Mouse (Mus musculus): ENCODE measurements around the gene Gm49776. TPM values are rescaled to one million over a fixed set of nuclear protein-coding genes. Genes with fewer than 3 reads are reported as not detected.
"Not testable (repeated sequence)": the region's sequence is repeated elsewhere in the genome, so short reads cannot be mapped to it uniquely, and the experiment has no call there.

Gm49776 gene
- 3.5 TPM in 1 of 2 replicates, not detected in the other for polyA plus RNA-seq (2015; fragmentation: Nextera tagmentation; extraction: Ambion mirVana)

DNA sequence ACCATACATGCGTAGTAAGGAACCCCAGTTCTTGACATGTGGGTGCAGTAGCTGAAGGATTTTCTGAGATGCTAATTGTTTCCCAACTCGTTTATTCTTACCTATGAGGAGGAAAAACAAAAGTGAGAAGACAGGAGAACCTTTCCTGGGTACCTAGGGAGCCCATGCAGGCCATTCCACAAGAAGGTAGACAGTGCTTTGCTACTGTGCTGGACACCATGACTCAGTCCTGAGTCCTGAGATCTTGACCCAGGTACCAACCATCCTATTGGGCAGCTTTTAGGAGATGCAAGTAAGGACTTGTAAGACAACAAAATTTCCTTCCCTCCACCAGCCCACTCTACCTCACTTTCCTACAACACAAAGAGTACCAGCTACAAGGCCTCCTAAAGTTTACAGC is at the start of gene Gm49776:
Gene Gm49776 (minus strand): TSS at position 101 of the 400 bp plus-strand sequence.
- 90% methylated on average over 2 of the region's 2 CpGs for WGBS
- Histone ChIP-seq H3K27me3 (no peaks in the 10 kb centered on the region), H3K9me3 (no peaks in the 10 kb centered on the region), H3K36me3 (peaks cover 94% of the 10 kb centered on the region), H3K4me1 (no peaks in the 10 kb centered on the region), H3K4me3 (no peak within 1 kb of the TSS), H3K4me2 (replicated peaks) (no peak within 1 kb of the TSS), H3K9ac (no peak within 1 kb of the TSS), H3K27ac (no peak within 1 kb of the TSS)
- ATAC-seq (ENCODE audit: low FRiP score, low read depth), result no peak

DNA sequence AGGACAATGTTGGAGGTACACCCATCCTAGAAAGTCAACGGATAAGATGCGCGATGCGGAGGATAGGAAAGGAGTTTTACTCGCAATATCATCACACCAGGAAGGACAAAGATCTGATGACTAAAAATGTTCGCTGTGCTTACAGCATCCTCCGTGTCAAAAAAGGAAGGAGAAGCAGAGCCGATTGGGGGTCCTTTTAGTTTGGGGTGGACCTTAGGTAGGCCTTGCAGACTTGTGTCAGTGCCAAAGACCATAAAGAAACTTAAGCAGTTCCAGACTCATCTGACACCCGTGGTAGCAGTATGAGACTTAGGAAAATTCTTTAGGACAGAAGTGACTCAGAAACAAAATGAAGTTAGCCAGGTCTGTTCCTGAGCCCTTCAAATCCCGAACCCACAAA is 31.5 kb upstream of the Gm49776 start:
- peaks cover 29% of the 10 kb centered on the region for H3K4me1 ChIP-seq
- 0 out of 2 replicates have a peak, but pooled peaks have one; percentile 1 for ATAC-seq (ENCODE audit: low FRiP score, low read depth)

GRCm38 (mm10) chr16:18289067-18289588 is 31.0 kb upstream of the Gm49776 start, which contains the start of gene Dgcr8:
Gene Dgcr8 (minus strand): TSS chr16:18289246.
- H3K36me3 ChIP-seq, result peaks cover 15% of the 10 kb centered on the region
- no peaks in the 10 kb centered on the region for H3K27me3 ChIP-seq
- peaks cover 29% of the 10 kb centered on the region for H3K4me1 ChIP-seq
- peak; percentile 99 for ATAC-seq (ENCODE audit: low FRiP score, low read depth)
- peak within 1 kb of the TSS; percentile 96 for H3K4me3 ChIP-seq
- H3K9ac ChIP-seq, result peak within 1 kb of the TSS; percentile 99
- under 1% methylated on average over 55 of the region's 71 CpGs for WGBS
- H3K27ac ChIP-seq, result peak within 1 kb of the TSS; percentile 89
- no peaks in the 10 kb centered on the region for H3K9me3 ChIP-seq
- H3K4me2 ChIP-seq (replicated peaks), result peak within 1 kb of the TSS; percentile 96

More for the DNA sequence above, 31.5 kb upstream of the Gm49776 start:
- 1% methylated on average over 10 of the region's 10 CpGs for WGBS
- H3K9ac ChIP-seq, result peak overlapping the region; percentile 51
- peaks cover 10% of the 10 kb centered on the region for H3K36me3 ChIP-seq
- H3K27ac ChIP-seq, result peak overlapping the region; percentile 67; the same call in 1 of the 2 replicates
- peak overlapping the region; percentile 96 for H3K4me3 ChIP-seq
- H3K4me2 ChIP-seq (replicated peaks), result peak overlapping the region; percentile 96
- H3K27me3 ChIP-seq, H3K9me3 ChIP-seq: not testable (repeated sequence)

- 0% methylated on average over 21 of the region's 31 CpGs for WGBS
- ATAC-seq (ENCODE audit: low FRiP score, low read depth), result peak; percentile 87
- no peaks in the 10 kb centered on the region for H3K9me3 ChIP-seq
- H3K9ac ChIP-seq, result peak overlapping the region; percentile 99
- peaks cover 29% of the 10 kb centered on the region for H3K4me1 ChIP-seq
- no peaks in the 10 kb centered on the region for H3K27me3 ChIP-seq
- peak overlapping the region; percentile 89 for H3K27ac ChIP-seq
- H3K4me2 ChIP-seq (replicated peaks), result peak overlapping the region; percentile 96
- peak overlapping the region; percentile 96 for H3K4me3 ChIP-seq
- peaks cover 20% of the 10 kb centered on the region for H3K36me3 ChIP-seq
These were observed 30.5 kb upstream of the Gm49776 start for GRCm38 (mm10) chr16:18288581-18289061.

GRCm38 (mm10) chr16:18288166-18288565 is 30.0 kb upstream of the Gm49776 start:
- H3K4me2 ChIP-seq (replicated peaks), result peak overlapping the region; percentile 96
- H3K36me3 ChIP-seq, result peaks cover 24% of the 10 kb centered on the region
- peak overlapping the region; percentile 96 for H3K4me3 ChIP-seq
- peaks cover 29% of the 10 kb centered on the region for H3K4me1 ChIP-seq
- WGBS, result 3% methylated on average over 4 of the region's 4 CpGs
- peak overlapping the region; percentile 89; the same call in 1 of the 2 replicates for H3K27ac ChIP-seq
- H3K9me3 ChIP-seq, result no peaks in the 10 kb centered on the region
- H3K27me3 ChIP-seq, result no peaks in the 10 kb centered on the region
- H3K9ac ChIP-seq, result peak overlapping the region; percentile 99
- ATAC-seq (ENCODE audit: low FRiP score, low read depth), result no peak

DNA sequence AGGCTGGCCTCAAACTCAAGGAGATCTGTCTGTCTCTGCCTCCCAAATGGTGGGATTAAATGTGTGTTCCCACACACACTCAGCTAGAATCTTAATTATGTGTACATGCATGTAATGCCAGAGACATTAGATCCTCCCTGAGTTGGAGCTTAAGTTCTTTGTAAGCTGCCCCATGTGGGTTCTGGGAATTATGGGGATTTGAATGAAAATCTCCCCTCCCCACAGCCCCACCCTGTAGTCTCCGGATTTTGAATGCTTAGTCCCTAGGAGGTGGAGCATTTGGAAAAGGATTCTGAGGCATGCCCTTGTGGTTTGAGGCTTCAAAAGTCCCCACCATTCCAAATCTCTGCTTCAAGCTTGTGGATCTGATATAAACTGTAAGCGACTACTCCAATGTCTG is 17.0 kb upstream of the Gm49776 start:
- H3K36me3 ChIP-seq, result peaks cover 93% of the 10 kb centered on the region
- no peaks in the 10 kb centered on the region for H3K4me1 ChIP-seq
- no peaks in the 10 kb centered on the region for H3K27me3 ChIP-seq
- H3K27ac ChIP-seq, result no peak overlapping the region
- no peak overlapping the region for H3K9ac ChIP-seq
- 80% methylated on average over 2 of the region's 2 CpGs for WGBS
- no peaks in the 10 kb centered on the region for H3K9me3 ChIP-seq
- no peak overlapping the region for H3K4me3 ChIP-seq
- no peak for ATAC-seq (ENCODE audit: low FRiP score, low read depth)
- no peak overlapping the region for H3K4me2 ChIP-seq (replicated peaks)

DNA sequence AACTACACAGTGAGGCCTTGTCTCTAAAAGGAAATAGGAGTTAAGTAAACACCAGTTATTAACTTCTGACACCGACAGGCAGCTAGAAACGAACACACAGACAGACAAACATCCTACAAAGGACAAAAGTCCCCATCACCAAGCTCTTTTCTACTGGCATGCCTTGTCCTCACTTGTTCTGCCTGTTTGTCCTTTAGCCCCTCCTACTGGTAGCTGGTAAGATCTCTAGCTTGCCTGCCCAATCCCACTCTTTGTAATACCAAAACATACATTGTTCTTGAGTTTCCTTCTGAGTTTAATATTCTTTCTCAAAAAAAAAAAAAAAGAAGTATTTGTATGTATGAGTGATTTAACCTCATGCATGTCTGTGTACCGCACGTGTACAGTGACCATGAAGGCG is 10.1 kb upstream of the Gm49776 start:
- no peak for ATAC-seq (ENCODE audit: low FRiP score, low read depth)

GRCm38 (mm10) chr16:18265024-18265423 is 6.9 kb upstream of the Gm49776 start:
- peaks cover 89% of the 10 kb centered on the region for H3K36me3 ChIP-seq
- H3K27me3 ChIP-seq, result no peaks in the 10 kb centered on the region
- ATAC-seq (ENCODE audit: low FRiP score, low read depth), result no peak
- no peak overlapping the region for H3K9ac ChIP-seq
- no peak overlapping the region for H3K4me3 ChIP-seq
- H3K27ac ChIP-seq, result no peak overlapping the region
- H3K4me2 ChIP-seq (replicated peaks), result no peak overlapping the region
- no peaks in the 10 kb centered on the region for H3K9me3 ChIP-seq
- H3K4me1 ChIP-seq, result no peaks in the 10 kb centered on the region
- WGBS, result 83% methylated on average over 2 of the region's 2 CpGs

More for the DNA sequence above, 10.1 kb upstream of the Gm49776 start:
- Histone ChIP-seq H3K36me3 (peaks cover 93% of the 10 kb centered on the region), H3K9ac (no peak overlapping the region), H3K4me1 (no peaks in the 10 kb centered on the region), H3K4me2 (replicated peaks) (no peak overlapping the region), H3K27me3 (no peaks in the 10 kb centered on the region), H3K27ac (no peak overlapping the region), H3K4me3 (no peak overlapping the region), H3K9me3 (no peaks in the 10 kb centered on the region)
- 94% methylated on average over 5 of the region's 5 CpGs for WGBS

DNA sequence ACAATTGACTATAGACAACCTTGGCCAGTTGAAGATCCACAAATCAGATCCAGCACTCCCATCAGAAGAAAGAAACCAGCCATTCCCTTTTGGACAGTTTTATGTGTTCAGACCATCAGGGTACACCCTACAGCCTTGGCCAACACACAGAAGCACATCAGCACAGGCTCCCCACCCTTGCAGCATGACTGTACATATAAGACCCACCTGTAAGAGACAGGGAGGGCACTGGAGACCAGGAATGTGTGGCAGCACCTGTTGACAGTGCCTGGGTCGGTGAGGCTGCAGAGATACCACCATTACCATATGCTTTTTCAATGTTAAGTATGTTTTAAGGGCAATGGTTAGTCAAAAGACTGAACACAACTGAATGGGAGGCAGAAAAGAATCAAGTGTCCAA is 4.3 kb downstream of the Gm49776 start:
- Histone ChIP-seq H3K9me3 (no peaks in the 10 kb centered on the region), H3K36me3 (peaks cover 80% of the 10 kb centered on the region), H3K27ac (no peak overlapping the region), H3K4me3 (no peak overlapping the region), H3K27me3 (no peaks in the 10 kb centered on the region), H3K4me2 (replicated peaks) (no peak overlapping the region), H3K9ac (no peak overlapping the region), H3K4me1 (peaks cover 24% of the 10 kb centered on the region)
- WGBS, result 88% methylated on average over 1 of the region's 1 CpGs
- no peak for ATAC-seq (ENCODE audit: low FRiP score, low read depth)

GRCm38 (mm10) chr16:18252736-18253135 is 5.4 kb downstream of the Gm49776 start:
- no peak overlapping the region for H3K27ac ChIP-seq
- ATAC-seq (ENCODE audit: low FRiP score, low read depth), result no peak
- H3K36me3 ChIP-seq, result peaks cover 69% of the 10 kb centered on the region
- 78% methylated on average over 6 of the region's 6 CpGs for WGBS
- no peak overlapping the region for H3K4me2 ChIP-seq (replicated peaks)
- H3K4me3 ChIP-seq, result no peak overlapping the region
- no peaks in the 10 kb centered on the region for H3K27me3 ChIP-seq
- H3K9ac ChIP-seq, result no peak overlapping the region
- peaks cover 24% of the 10 kb centered on the region for H3K4me1 ChIP-seq
- H3K9me3 ChIP-seq, result no peaks in the 10 kb centered on the region

DNA sequence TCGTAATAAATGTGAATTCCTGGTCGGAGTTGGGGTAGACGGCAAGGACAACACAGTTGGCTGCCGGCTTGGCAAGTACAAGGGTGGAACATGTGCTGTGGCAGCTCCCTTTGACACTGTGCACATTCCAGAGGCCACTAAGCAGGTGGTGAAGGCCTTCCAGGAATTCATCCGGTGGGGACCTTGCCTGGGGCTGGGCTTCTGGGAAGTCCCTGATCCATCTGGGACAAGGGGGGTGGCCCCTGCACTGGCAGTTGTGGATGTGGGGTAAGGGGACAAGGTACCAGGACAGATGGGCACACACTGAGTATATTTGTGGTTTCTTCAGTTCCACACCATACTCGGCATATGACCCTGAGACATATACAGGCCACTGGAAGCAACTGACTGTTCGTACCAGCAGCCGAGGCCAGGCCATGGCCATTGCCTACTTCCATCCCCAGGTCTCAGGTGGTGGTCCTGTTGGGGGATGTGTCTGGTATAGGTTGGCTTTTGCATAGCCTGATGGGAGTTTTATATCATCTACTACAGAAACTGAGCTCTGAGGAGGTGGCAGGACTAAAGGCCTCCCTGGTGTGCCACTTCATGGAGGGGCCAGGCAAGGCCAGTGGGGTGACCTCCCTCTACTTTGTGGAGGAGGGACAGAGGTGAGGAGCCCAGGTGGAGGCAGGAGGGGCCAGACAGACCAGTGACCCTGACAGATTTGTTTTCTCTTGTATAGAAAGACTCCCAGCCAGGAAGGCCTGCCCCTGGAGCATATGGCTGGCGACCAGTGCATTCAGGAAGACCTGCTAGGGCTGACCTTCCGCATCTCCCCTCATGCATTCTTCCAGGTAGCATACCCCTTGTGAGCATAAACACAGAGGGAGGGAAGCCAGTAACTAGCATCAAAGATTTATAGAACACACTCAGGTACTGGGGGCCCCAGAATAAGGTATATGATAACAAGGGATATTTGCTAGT is 7.0 kb downstream of the Gm49776 start:
- Histone ChIP-seq H3K9ac (peak overlapping the region; percentile 94), H3K4me2 (replicated peaks) (peak overlapping the region; percentile 96), H3K4me1 (peaks cover 38% of the 10 kb centered on the region), H3K9me3 (no peaks in the 10 kb centered on the region), H3K4me3 (peak overlapping the region; percentile 94), H3K36me3 (peaks cover 62% of the 10 kb centered on the region), H3K27me3 (no peaks in the 10 kb centered on the region), H3K27ac (peak overlapping the region; percentile 28; the same call in 1 of the 2 replicates)
- no peak for ATAC-seq (ENCODE audit: low FRiP score, low read depth)
- WGBS, result 64% methylated on average over 10 of the region's 10 CpGs

DNA sequence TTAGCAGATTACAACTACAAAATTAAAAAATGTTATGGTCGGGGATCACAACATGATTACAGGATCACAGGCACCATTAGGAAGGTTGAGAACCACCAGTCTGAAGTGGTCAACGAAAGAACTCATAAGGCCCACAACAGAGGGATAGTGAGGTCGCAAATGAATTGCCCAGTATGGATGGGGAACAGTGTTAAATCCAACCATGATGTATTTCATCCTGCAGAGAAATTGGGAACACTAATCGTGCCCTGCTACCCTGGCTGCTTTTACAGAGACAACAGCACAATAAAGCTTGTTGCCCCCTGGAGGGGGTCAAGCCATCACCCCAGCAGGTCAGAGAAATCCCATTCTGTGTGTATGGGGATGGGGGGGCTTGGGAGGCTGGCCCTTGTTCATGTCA is 7.9 kb downstream of the Gm49776 start:
- WGBS, result 65% methylated on average over 4 of the region's 4 CpGs
- Histone ChIP-seq H3K4me1 (peaks cover 43% of the 10 kb centered on the region), H3K9me3 (no peaks in the 10 kb centered on the region), H3K4me3 (peak overlapping the region; percentile 94), H3K4me2 (replicated peaks) (peak overlapping the region; percentile 96), H3K36me3 (peaks cover 63% of the 10 kb centered on the region), H3K9ac (peak overlapping the region; percentile 94), H3K27ac (0 out of 2 replicates have a peak overlapping the region, but pooled peaks have one; percentile 28), H3K27me3 (no peaks in the 10 kb centered on the region)
- no peak for ATAC-seq (ENCODE audit: low FRiP score, low read depth)

Data from limb, embryonic 13.5 days (tissue).